Mouse (Mus musculus) intestine, postnatal 0 days (tissue): ENCODE measurements around the gene Svbp. TPM values are rescaled to one million over a fixed set of nuclear protein-coding genes. Genes with fewer than 3 reads are reported as not detected.

ENCODE experiments used
- ATAC-seq: fragments of 200-750 bp; cut with Nextera tagmentation; 2 replicates; pipeline ENCODE4 v1.8.0; 2017; ENCODE audit warnings: mild to moderate bottlenecking, moderate TSS enrichment, moderate library complexity
- H3K27ac ChIP-seq: fragments of 300-500 bp; sonication (generic); 2 replicates; pipeline ENCODE4 v1.5.1; 2014; ENCODE audit warnings: mild to moderate bottlenecking, low read depth, low read length, moderate library complexity
- H3K27me3 ChIP-seq: fragments of 300-500 bp; sonication (generic); replicated peaks from 2 replicates; pipeline ENCODE4 v1.6.1; 2014; ENCODE audit warnings: low read length, mixed read lengths; ENCODE audit not compliant: control insufficient read depth, insufficient read depth
- H3K36me3 ChIP-seq: fragments of 300-500 bp; sonication (generic); 2 replicates; pipeline ENCODE4 v1.6.1; 2014; ENCODE audit warnings: mild to moderate bottlenecking, moderate library complexity; ENCODE audit not compliant: control insufficient read depth, insufficient read depth
- H3K4me1 ChIP-seq: fragments of 300-500 bp; sonication (generic); replicated peaks from 2 replicates; pipeline ENCODE4 v1.6.1; 2014; ENCODE audit warnings: antibody characterized with exemption, low read length, mixed read lengths; ENCODE audit not compliant: control insufficient read depth, insufficient read depth
- H3K4me2 ChIP-seq: fragments of 300-500 bp; sonication (generic); replicated peaks from 2 replicates; pipeline ENCODE4 v1.6.1; 2014; ENCODE audit warnings: low read depth, mild to moderate bottlenecking, moderate library complexity
- H3K4me3 ChIP-seq: fragments of 300-500 bp; sonication (generic); 2 replicates; pipeline ENCODE4 v1.5.1; 2014; ENCODE audit warnings: low read depth, low read length
- H3K9ac ChIP-seq: fragments of 300-500 bp; sonication (generic); 2 replicates; pipeline ENCODE4 v1.6.1; 2014; ENCODE audit warnings: mild to moderate bottlenecking, low read depth, low read length
- H3K9me3 ChIP-seq: fragments of 300-500 bp; sonication (generic); 2 replicates; pipeline ENCODE4 v1.6.1; 2016; ENCODE audit warnings: mixed run types; ENCODE audit not compliant: control insufficient read depth
- CTCF ChIP-seq: sonication (generic); IDR thresholded peaks from 2 replicates; pipeline ENCODE4 v1.5.1; 2016; ENCODE audit warnings: low read depth, mild to moderate bottlenecking, control low read depth, antibody characterized with exemption, moderate library complexity
- WGBS: fragments of 180-500 bp; shearing (Covaris S2); extraction: QIAGEN DNeasy Blood & Tissue Kit; methylation state at CpG from one replicate; pipeline ENCODE4 v1.1.7; 2014; 5-methylcytosine and 5-hydroxymethylcytosine counted together
- polyA plus RNA-seq: library from polyadenylated mRNA; unstranded; fragments of >200 nt; fragmentation: Nextera tagmentation; extraction: Ambion mirVana; gene quantifications from 2 replicates; pipeline ENCODE4 v1.2.1, GENCODE M21; 2015

The Svbp gene
- polyA plus RNA-seq, 1 experiment from 2014 or later, result 91.6 TPM

- Histone ChIP-seq H3K9me3 (no peaks in the 10 kb centered on the region), H3K27me3 (no peaks in the 10 kb centered on the region), H3K9ac (no peak overlapping the region), H3K36me3 (no peaks in the 10 kb centered on the region), H3K27ac (no peak overlapping the region), H3K4me1 (no peaks in the 10 kb centered on the region), H3K4me3 (no peak overlapping the region), H3K4me2 (no peak overlapping the region)
- no peak for ATAC-seq
- peak; percentile 30; the same call in 1 of the 2 replicates for TF ChIP-seq CTCF
- 77% methylated on average over 4 of the region's 4 CpGs for WGBS
These were observed 32.1 kb upstream of the Svbp start for GRCm38 (mm10) chr4:119162990-119163389.

- no peak for ATAC-seq
- Histone ChIP-seq H3K9me3 (no peaks in the 10 kb centered on the region), H3K4me3 (no peak overlapping the region), H3K4me1 (no peaks in the 10 kb centered on the region), H3K4me2 (no peak overlapping the region), H3K27ac (no peak overlapping the region), H3K9ac (no peak overlapping the region), H3K36me3 (peaks cover 9% of the 10 kb centered on the region), H3K27me3 (no peaks in the 10 kb centered on the region)
- 74% methylated on average over 7 of the region's 7 CpGs for WGBS
- TF ChIP-seq CTCF, result no peak
These were observed 29.2 kb upstream of the Svbp start for GRCm38 (mm10) chr4:119165916-119166315.

GRCm38 (mm10) chr4:119167068-119167467 lies 28.0 kb upstream of the Svbp start:
- no peak overlapping the region for H3K4me3 ChIP-seq
- H3K9ac ChIP-seq, result no peak overlapping the region
- peaks cover 9% of the 10 kb centered on the region for H3K36me3 ChIP-seq
- H3K4me1 ChIP-seq, result no peaks in the 10 kb centered on the region
- TF ChIP-seq CTCF, result peak; percentile 55
- no peaks in the 10 kb centered on the region for H3K27me3 ChIP-seq
- ATAC-seq, result peak; percentile 44; the same call in 1 of the 2 replicates
- WGBS, result 49% methylated on average over 4 of the region's 4 CpGs
- no peak overlapping the region for H3K27ac ChIP-seq
- H3K4me2 ChIP-seq, result no peak overlapping the region
- no peaks in the 10 kb centered on the region for H3K9me3 ChIP-seq

DNA sequence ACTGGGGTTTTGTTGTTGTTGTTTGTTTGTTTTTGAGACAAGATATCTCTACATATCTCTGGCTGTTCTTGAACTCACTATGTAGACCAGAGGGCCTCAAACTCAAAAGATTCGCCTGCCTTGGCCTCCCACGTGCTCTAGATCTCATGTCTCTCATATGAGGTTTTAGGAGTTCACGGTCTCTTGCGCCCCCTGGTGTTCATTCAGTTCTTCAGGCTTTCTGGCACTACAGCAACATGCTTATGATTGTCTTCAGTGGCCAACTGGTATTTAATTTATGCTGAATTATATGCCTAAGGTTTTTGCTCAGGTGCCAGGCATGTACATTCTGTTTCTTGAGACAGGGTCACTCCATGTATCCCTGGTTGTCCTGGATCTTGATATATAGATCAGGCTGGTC lies 27.4 kb upstream of the Svbp start:
- H3K4me2 ChIP-seq, result no peak overlapping the region
- peak; percentile 97 for TF ChIP-seq CTCF
- WGBS, result 4% methylated on average over 4 of the region's 4 CpGs
- ATAC-seq, result peak; percentile 54; the same call in 1 of the 2 replicates
- H3K27me3 ChIP-seq, result no peaks in the 10 kb centered on the region
- no peaks in the 10 kb centered on the region for H3K4me1 ChIP-seq
- H3K9ac ChIP-seq, result no peak overlapping the region
- H3K36me3 ChIP-seq, result peaks cover 9% of the 10 kb centered on the region
- H3K9me3 ChIP-seq, result no peaks in the 10 kb centered on the region
- no peak overlapping the region for H3K27ac ChIP-seq
- no peak overlapping the region for H3K4me3 ChIP-seq

- H3K27me3 ChIP-seq, result no peaks in the 10 kb centered on the region
- 36% methylated on average over 18 of the region's 18 CpGs for WGBS
- no peak for TF ChIP-seq CTCF
- ATAC-seq, result no peak
- peaks cover 9% of the 10 kb centered on the region for H3K36me3 ChIP-seq
- H3K9me3 ChIP-seq, result no peaks in the 10 kb centered on the region
- no peaks in the 10 kb centered on the region for H3K4me1 ChIP-seq
- no peak overlapping the region for H3K27ac ChIP-seq
- peak overlapping the region; percentile 75 for H3K4me3 ChIP-seq
- H3K4me2 ChIP-seq, result peak overlapping the region; percentile 85
- H3K9ac ChIP-seq, result peak overlapping the region; percentile 65
These were observed 22.0 kb upstream of the Svbp start for GRCm38 (mm10) chr4:119172919-119173650.

- peak within 1 kb of the TSS; percentile 65 for H3K9ac ChIP-seq
- no peaks in the 10 kb centered on the region for H3K4me1 ChIP-seq
- H3K4me2 ChIP-seq, result peak within 1 kb of the TSS; percentile 85
- under 1% methylated on average over 32 of the region's 40 CpGs for WGBS
- peaks cover 4% of the 10 kb centered on the region for H3K36me3 ChIP-seq
- H3K27ac ChIP-seq, result no peak within 1 kb of the TSS
- no peaks in the 10 kb centered on the region for H3K9me3 ChIP-seq
- H3K4me3 ChIP-seq, result peak within 1 kb of the TSS; percentile 75
- peak; percentile 100 for ATAC-seq
- H3K27me3 ChIP-seq, result no peaks in the 10 kb centered on the region
- no peak for TF ChIP-seq CTCF
These were observed 21.2 kb upstream of the Svbp start, which contains the start of gene Zfp691 for GRCm38 (mm10) chr4:119173851-119174453. TSS of gene Zfp691 (minus strand) at chr4:119174195.
